Mouse (Mus musculus) spleen, postnatal 10 days (tissue): ENCODE measurements around the gene Rsph14.

Experiments
- DNase-seq, 2 experiments: peaks; one replicate each; pipeline ENCODE4 v3.0.0; 2021 to 2022; ENCODE audit warnings: low spot score in 2 of 2

The Rsph14 gene

GRCm38 (mm10) chr10:74995377-74995776 lies 37.0 kb downstream of the Rsph14 start:
- DNase-seq: no peak

DNA sequence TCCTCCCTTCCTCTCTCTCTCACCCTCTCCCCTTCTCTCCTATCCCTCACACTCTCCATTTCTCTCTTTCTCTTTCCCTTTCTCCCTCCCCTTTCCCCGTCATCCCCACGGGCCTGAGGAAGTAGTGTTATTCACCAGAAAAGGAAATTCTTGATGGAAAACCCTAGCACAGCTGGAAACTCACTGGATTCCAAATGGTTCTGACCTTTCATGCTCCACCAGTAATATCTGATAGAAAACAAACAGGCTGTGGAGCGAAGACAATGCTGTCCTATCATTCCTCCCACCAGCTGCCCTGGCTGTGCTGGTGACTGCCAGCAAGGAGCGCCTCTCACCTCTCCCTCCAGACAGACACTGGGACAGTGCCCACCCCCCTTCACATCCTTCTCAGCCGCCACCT lies 37.5 kb downstream of the Rsph14 start:
- DNase-seq: no peak

GRCm38 (mm10) chr10:74990584-74991322 lies 41.6 kb downstream of the Rsph14 start:
- no peak for DNase-seq

DNA sequence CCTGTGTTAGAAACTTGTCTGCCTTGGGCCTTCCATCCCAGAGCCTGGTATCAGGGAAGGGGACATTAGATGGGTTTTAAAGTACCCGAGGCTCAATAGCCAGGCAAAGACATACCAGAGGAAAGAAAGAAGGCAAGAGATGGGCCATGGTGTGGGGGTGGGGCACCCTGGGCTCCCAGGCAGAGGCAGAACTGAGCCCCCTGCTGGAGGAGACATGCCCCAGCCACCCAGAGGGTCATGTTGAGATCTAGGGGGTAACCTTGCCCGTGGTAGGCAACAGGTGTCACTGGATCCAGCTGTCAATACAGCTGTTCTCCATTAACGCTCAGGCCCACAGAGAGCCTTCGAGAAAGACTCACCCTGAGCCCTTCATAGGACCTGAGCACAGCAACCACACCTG lies 42.6 kb downstream of the Rsph14 start:
- DNase-seq: no peak

GRCm38 (mm10) chr10:74987698-74988470 lies 44.5 kb downstream of the Rsph14 start:
- no peak for DNase-seq

GRCm38 (mm10) chr10:74983176-74983575 lies 49.2 kb downstream of the Rsph14 start:
- no peak for DNase-seq

- no peak for DNase-seq
Observed at GRCm38 (mm10) chr10:74981159-74981558, 51.2 kb downstream of the Rsph14 start.

DNA sequence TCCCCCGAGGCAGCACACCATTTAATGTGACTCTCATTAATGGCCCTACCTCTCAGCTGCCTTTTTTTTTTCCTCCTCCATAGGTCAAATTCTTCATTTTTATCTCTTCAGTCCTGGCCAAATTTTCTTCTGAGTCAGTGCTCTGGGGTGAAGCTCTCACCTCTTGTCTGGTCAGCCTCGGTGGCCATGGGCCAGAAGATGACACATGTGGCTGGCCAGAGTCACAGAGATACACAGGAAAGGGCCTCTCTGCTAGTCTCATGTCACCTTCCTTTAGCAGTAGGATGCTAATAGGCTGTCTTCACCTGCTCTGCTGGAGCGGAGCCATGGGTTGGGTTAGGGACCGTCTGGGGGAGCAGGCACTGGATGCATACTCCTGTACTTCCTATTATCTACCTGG lies 54.3 kb downstream of the Rsph14 start:
- no peak for DNase-seq

GRCm38 (mm10) chr10:74976429-74976828 lies 56.0 kb downstream of the Rsph14 start:
- DNase-seq: no peak

GRCm38 (mm10) chr10:74975626-74976025 lies 56.8 kb downstream of the Rsph14 start:
- no peak for DNase-seq

DNA sequence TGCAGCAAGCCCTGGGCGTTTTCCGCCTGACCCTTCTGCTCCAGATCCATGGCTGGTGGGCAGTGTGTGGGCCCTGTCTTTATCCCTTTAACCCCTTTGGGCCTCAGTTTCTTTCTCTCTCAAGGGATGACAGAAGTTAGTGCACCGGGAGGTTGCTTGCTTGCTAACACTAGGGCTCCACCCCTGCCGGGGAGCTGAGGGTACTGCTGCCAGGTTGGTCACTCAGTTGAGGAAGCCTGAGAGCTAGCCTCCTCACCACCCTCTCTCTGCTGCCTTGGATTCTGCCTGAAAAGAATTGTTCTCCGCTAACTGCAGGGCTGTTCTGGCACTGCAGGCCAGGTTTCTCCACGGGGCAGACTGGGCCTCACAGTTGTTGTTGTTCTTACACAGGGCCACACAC lies 59.4 kb downstream of the Rsph14 start:
- DNase-seq: no peak

DNA sequence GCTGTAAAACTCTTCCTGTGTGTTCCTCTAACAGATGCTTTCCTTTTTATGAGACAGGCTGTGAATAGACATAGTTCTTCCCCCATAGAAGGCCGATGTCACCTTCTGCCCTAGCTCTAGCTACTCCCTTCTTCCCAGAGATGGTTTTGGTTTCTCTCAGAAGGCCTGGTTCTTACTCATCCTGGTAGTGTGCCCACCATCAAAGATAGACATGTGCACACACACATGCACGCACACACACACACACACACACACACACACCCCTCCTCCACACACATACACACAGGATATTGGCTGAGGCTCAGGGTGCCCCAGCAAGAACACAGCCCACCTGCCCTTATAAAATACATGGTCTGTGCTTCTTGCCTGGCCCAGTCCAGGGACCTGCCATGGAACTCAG lies 63.1 kb downstream of the Rsph14 start:
- DNase-seq: no peak

GRCm38 (mm10) chr10:74967651-74968267 lies 64.6 kb downstream of the Rsph14 start:
- no peak for DNase-seq

GRCm38 (mm10) chr10:74966850-74967451 lies 65.4 kb downstream of the Rsph14 start, which contains the start of gene Gnaz:
TSS of gene Gnaz (plus strand) at chr10:74967177.
- peak; percentile 58 to 85 for DNase-seq

- DNase-seq: no peak
Observed at GRCm38 (mm10) chr10:74964380-74964779, 68.0 kb downstream of the Rsph14 start.

- DNase-seq: no peak
Observed at GRCm38 (mm10) chr10:74952830-74953443, 79.4 kb downstream of the Rsph14 start.

DNA sequence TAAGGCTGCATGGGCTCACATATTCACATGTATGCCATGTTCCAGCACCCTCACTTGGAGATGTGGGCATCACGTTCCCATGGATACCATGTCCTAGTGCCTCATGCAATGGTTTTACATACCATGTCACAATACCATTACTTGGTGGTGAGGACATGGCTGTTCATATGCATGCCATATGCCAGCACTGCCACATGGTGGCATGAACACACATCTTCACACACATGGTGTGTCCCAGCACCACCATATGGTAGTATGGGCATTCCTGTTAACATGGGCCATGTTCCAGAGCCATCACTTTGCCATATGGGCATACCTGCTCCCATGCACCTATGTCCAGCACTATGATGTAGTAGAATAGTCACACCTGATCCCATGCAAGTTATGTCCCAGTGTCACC lies 91.6 kb downstream of the Rsph14 start:
- DNase-seq: no peak

- DNase-seq: no peak
Observed at GRCm38 (mm10) chr10:74939300-74939699, 93.1 kb downstream of the Rsph14 start.

DNA sequence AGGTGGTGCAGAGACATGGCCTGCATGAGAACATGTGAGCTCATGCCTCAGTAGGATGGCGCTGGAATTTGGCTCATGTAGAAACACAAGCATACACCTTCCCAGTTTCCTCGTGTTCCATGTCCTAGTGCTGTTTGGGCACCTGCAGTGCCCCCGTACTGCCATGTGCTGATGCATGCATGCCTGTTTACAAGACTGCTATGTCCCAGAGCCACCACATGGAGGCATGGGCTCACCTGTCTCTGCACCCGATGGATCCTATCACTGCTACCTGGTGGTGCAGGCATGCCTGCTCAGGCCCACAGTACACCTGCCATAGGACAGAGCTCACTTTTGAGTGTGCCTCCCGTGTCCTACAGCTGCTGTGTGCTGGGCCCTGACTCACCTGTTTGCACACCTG lies 94.0 kb downstream of the Rsph14 start:
- DNase-seq: no peak

GRCm38 (mm10) chr10:74937003-74937790 lies 95.2 kb downstream of the Rsph14 start:
- peak in 1 of 2 experiments; percentile 27 for DNase-seq

DNA sequence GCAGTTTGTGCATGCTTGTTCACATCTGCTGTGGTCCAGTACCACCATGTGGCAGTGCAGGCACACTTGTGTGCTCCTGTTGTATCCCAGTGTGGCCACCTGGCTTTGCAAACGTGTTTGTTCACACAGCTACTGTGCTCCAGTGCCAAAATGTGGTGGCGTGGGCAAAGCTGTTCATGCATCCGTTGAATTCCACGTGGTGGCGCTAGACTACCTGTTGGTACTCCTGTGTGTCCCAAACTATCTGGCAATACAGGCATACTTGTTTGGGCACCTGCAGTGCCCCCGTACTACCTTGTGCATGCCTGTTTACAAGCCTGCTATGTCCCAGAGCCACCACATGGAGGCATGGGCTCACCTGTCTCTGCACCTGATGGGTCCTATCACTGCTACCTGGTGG lies 97.4 kb downstream of the Rsph14 start:
- DNase-seq: peak in 1 of 2 experiments; percentile 45
